Mouse (Mus musculus) bone marrow, adult 2 months (tissue): ENCODE results near the gene Tpi1.

ENCODE experiments used
- CTCF ChIP-seq: fragments of 200-500 bp; IDR thresholded peaks from 2 replicates; pipeline ENCODE4 v1.5.1; 2011; ENCODE audit warnings: low read length, control low read depth; ENCODE audit not compliant: control insufficient read depth, insufficient read depth
- POLR2A ChIP-seq: fragments of 200-500 bp; IDR thresholded peaks from 2 replicates; pipeline ENCODE4 v1.6.1; 2011; ENCODE audit warnings: low read depth, mild to moderate bottlenecking, control low read depth, low read length, borderline replicate concordance; ENCODE audit not compliant: control insufficient read depth

- no peak for TF ChIP-seq CTCF
- TF ChIP-seq POLR2A, result no peak
Observed at GRCm38 (mm10) chr6:124860511-124860910, 46.4 kb upstream of the Tpi1 start.
